Mouse (Mus musculus) left cerebral cortex, adult 8-10 months (tissue): ENCODE results near the gene Tm4sf19. TPM values are rescaled to one million over a fixed set of nuclear protein-coding genes. Genes with fewer than 3 reads are reported as not detected.

ENCODE experiments used
- DNase-seq, 2 experiments: peaks; one replicate each; pipeline ENCODE4 v3.0.0; 2022; ENCODE audit warnings: low spot score in 2 of 2
- total RNA-seq, 4 experiments: library from RNA; stranded (reverse); gene quantifications; 2 replicates each; pipeline ENCODE4 v1.2.4; 2022

Tm4sf19 gene
- total RNA-seq, result under 1 TPM in 1 of 4 experiments, not detected in 3; 0.27 TPM

GRCm38 (mm10) chr16:32400267-32400666 is at the start of gene Tm4sf19:
TSS of gene Tm4sf19 (plus strand) at chr16:32400506.
- DNase-seq, result peak in 1 of 2 experiments; percentile 15

GRCm38 (mm10) chr16:32350776-32351175 is 49.5 kb upstream of the Tm4sf19 start:
- no peak for DNase-seq

- no peak for DNase-seq
These were observed 36.8 kb upstream of the Tm4sf19 start for GRCm38 (mm10) chr16:32363530-32363929.

- no peak for DNase-seq
These were observed 29.0 kb upstream of the Tm4sf19 start for GRCm38 (mm10) chr16:32371351-32371750.

- no peak for DNase-seq
These were observed 20.7 kb upstream of the Tm4sf19 start for GRCm38 (mm10) chr16:32379575-32379974.

- no peak for DNase-seq
These were observed 17.4 kb upstream of the Tm4sf19 start for GRCm38 (mm10) chr16:32382901-32383300.

- no peak for DNase-seq
These were observed 15.4 kb upstream of the Tm4sf19 start for GRCm38 (mm10) chr16:32384885-32385284.

- DNase-seq, result no peak
These were observed 13.5 kb upstream of the Tm4sf19 start for GRCm38 (mm10) chr16:32386826-32387225.

- DNase-seq, result no peak
These were observed 11.3 kb upstream of the Tm4sf19 start for GRCm38 (mm10) chr16:32389049-32389448.

GRCm38 (mm10) chr16:32389841-32390240 is 10.5 kb upstream of the Tm4sf19 start:
- DNase-seq, result no peak

- DNase-seq, result no peak
These were observed 9.4 kb upstream of the Tm4sf19 start for GRCm38 (mm10) chr16:32390882-32391281.

GRCm38 (mm10) chr16:32395679-32396540 is 4.4 kb upstream of the Tm4sf19 start:
- DNase-seq, result no peak

- no peak for DNase-seq
These were observed 3.8 kb upstream of the Tm4sf19 start for GRCm38 (mm10) chr16:32396541-32396835.

- DNase-seq, result no peak
These were observed 2.1 kb upstream of the Tm4sf19 start for GRCm38 (mm10) chr16:32398206-32398605.

GRCm38 (mm10) chr16:32401335-32401965 is 1.1 kb downstream of the Tm4sf19 start:
- no peak for DNase-seq

GRCm38 (mm10) chr16:32402818-32403217 is 2.5 kb downstream of the Tm4sf19 start:
- no peak for DNase-seq

GRCm38 (mm10) chr16:32405716-32406115 is 5.4 kb downstream of the Tm4sf19 start:
- no peak for DNase-seq

- no peak for DNase-seq
These were observed 6.4 kb downstream of the Tm4sf19 start for GRCm38 (mm10) chr16:32406671-32407070.

- no peak for DNase-seq
These were observed 7.4 kb downstream of the Tm4sf19 start for GRCm38 (mm10) chr16:32407730-32408129.

- no peak for DNase-seq
These were observed 17.2 kb downstream of the Tm4sf19 start for GRCm38 (mm10) chr16:32417457-32417856.

GRCm38 (mm10) chr16:32419517-32420483 is 19.5 kb downstream of the Tm4sf19 start, which contains the start of gene Tctex1d2:
TSS of gene Tctex1d2 (plus strand) at chr16:32419702.
- peak; percentile 90 to 92 for DNase-seq

- DNase-seq, result no peak
These were observed 27.2 kb downstream of the Tm4sf19 start for GRCm38 (mm10) chr16:32427506-32427905.
